Mouse (Mus musculus) right cerebral cortex, postnatal 10 days (tissue): ENCODE results near the gene Gprc5c.
A peak's percentile ranks its signal among the peaks of the same experiment; 100 is the strongest.

Experiments used
- DNase-seq, 2 experiments: peaks; one replicate each; pipeline ENCODE4 v3.0.0; 2021; ENCODE audit warnings: low spot score in 2 of 2

Gprc5c gene

DNA sequence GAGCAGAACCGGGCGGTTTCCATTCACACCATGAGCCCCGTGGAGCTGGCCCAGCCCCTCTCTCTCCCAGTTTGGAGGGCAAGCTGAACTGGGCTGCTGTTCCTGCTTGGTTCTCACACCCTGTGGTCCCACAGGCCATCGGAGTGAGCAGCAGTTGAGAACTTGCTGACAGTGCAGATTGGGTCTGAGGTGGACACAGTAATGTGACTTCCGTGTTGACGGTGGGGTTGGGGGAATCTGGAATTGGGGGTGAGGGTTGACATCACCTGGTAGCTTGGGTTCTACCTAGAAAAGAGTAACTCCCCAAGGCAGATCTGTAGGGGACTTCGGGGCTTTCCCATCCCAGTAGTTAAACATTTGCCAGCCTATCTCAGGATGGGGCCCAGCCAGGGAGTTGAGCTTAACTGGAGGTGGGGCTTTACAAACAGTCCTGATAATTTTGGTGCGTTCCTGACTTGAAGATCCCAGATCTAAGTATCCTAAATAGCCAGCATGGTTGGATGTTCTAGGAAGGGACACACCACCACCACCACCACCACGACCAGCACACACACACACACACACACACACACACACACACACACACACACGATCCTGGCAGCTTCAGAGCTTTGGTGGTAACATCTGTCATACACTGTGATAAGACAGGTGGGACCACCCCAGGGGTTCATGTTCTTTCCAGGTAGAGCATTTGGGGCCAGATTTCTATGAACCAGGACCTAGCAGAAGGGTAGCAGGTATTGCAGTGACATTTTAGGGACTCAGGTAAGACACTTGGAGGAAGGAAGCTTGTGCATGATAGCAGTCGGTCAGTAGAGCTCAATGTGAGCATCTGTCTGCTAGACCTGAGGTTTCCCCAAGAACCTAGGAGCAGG, 16.6 kb downstream of the Gprc5c start:
- DNase-seq = no peak

DNA sequence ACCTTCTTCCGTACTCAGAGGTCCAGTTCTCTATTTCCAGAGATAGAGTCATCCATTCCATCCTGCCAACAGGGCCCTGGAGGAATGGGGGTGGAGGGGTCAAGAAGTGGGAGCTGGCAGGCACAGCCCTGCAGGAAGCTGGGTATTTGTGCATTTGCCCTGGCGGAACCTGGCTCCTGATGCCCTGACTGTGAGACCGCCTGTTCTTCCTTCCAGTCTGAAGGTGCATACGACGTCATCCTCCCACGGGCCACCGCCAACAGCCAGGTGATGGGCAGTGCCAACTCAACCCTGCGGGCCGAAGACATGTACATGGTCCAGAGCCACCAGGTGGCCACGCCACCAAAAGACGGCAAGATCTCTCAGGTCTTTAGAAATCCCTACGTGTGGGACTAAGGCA, 17.3 kb downstream of the Gprc5c start:
- no peak for DNase-seq

DNA sequence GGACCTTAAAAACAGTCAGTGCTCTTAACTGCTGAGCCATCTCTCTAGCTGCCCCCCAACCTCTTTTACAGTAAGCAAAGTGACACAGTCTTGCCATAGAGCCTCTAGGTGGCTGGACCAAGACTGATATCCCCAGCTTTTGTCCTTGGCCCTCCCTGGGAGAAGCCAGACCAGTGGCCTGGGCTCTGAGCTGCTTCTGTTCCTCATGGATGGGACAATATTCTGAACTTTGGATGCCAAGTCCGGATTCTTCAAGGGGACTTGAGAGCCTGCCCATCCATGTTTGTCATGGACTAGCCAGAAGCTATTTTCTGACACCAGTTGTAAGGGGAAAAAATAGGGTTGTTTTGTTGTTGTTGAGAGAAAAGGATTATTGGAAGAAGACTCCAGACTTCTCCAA, 18.8 kb downstream of the Gprc5c start:
- DNase-seq = no peak

DNA sequence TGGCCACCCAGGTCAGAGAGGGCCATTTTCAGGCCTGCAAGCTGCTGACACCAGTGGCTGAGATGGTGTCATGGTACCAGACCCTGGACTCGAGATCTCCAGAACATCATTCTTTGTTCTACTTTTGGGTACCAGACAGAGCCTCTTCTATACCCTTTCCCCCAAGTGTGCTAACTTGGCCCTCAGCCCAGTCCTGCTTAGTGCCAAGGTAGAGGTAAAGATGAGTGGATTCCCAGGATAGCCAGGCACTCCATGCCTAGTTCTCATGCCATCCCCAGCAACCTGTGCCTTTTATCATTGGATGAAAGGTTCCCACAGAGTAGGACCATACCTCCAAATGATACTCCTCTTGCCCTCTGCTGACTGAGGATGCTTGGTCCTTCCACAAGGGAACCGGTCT, 20.6 kb downstream of the Gprc5c start:
- DNase-seq = no peak

DNA sequence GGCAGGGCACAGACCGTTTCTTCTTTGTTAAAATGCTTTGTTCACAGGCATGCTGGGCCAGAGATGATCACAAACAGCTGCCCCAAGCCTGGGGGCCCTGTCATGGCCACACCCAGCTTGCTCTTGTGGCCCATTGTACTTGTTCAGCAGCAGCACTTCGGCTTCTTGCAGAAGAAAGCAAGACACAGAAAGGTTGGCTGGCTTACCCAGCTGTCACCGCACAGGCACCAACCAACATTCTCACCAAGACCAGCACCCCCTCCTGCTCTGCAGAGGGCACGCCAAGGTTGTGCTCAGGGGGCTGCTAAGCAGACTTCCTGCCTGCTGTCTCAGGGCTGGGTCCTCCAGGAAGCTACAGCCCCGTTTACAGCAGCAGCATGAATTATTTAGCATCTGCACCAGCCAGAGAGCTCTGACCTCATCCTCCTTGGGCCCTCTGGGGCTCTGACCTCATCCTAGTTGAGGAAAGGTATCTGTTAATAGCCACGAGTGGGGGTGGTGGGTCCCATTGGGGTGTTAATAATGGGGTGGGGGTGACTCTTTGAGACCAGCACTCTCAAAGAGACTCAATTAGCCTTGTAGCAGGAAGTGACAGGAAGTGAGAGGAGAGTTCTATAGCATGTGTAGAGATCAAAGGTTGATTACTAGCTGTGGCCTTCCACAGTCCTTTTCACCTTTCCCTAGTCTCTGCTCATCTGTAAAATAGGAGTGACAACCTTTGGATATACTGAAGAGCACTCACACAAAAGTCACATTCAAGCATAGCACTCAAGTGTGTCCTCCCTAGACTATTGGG, 22.3 kb downstream of the Gprc5c start:
- no peak for DNase-seq

DNA sequence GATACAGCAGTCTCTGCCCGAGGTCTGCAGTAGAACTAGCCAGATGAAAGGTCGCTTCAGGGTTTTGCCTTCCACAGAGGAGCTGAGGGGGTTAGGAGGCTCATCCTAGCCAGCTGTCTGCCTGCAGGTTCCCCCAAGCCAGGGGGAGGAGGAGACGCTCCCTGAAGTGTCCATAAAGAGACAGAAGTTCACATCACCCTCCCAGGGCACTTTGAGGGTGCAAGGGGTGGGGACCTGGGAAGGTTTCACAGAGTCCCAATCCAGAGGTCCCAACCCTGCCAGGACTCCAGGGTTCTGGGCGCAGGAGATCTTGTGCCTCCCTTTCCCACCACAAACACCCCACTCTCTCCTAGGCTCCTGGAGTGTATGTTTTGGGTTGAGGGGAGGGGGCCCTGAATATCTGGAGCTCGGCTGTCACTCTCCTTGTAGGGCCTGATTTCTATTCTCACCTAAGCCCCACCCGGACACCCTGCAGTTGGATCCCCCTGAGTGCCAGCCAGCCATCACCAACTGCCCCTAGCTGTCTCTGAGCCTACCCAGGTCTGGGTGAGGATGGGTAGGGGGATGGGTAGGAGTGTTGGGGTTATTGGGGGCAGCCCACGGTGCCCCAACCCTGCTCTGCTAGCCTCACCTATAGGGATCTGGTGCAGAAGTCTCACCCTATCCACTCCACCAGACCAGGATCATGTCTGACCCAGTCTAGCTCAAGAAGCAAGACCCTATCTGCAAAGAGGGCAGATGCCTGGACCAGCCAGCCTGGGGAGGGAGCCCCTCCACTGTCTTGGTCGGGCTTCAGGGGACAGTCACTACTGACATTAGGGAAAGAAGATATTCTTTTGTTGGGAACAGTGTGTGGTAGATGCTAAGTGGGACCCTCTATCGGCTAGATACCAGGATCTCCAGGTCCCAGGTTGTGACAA, 23.5 kb downstream of the Gprc5c start:
- no peak for DNase-seq

DNA sequence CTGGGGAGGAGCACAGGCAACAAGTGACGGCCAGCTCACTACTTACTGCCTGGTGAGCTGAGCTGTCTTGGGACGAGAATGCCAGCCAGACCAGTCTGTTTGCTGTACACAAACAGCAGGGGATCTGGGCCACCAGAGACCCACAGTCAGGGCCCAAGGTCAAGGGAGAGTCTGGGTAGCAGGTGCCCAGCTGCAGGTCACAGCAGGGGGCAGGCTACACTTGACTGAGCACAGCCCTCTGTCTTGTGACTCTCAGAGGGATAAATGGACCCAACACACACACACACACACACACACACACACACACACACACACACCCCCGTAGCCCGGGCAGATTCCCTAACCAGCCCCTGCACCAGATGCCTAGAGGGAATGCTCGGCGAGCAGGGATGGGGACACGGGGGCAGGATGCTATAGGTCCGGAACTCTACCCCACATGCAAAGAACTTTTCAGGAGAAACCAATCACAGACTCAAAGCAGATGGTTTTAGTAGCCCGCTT, 24.4 kb downstream of the Gprc5c start:
- no peak for DNase-seq

DNA sequence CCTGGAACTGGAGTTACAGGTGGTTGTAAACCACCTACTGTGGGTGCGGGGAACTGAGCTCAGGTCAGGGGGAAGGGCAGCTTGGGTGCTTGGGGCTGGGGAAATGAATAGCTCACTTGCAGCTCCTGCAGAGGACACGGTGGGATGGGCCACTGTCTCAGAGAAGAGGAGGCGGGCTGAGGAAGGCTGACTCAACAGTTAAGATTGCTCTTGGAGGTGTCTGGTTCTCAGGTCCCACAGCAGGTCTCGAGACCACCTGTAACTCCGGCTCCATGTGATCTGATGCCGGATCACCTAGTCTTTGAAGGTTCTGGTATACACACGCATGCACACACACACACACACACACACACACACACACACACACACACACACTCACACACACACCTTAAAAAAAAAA, 25.2 kb downstream of the Gprc5c start:
- no peak for DNase-seq

DNA sequence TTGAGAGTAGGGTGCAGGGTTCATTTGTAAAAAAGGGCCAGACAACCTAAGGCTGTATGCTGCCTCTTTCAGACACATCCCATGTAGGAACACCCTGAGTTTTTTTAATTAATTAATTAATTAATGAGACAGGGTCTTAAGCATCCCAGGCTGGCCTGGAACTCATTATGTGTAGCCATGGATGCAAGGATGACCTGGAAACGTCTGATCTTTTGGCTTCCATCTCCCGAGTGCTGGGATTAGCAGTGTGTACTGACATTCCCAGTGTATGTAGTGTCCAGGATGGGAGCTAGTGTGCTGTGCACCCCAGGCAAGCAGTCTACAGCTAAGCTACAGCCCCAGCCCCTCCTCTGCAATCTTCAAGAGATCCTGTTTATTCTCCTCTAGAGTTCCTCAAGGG, 25.7 kb downstream of the Gprc5c start:
- no peak for DNase-seq

DNA sequence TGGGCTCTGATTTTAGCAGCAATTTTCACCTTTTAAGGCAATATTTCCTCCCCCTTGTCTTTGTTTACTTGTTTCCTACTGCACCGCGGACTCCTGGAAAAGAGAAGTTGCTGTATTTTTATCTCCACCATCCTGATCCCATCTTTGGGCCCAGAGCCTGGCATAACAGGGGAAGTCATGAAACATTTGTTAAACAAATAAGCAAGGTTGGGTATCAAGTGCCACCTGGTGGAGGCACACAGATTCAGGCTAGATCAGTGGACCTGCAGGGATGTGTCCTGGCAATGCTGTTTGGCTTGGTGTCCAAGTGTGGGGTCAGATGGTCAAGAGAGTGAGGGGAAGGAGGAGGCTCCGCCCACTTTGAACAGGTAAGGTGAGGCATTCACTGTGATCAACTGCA, 26.2 kb downstream of the Gprc5c start:
- peak; percentile 60 to 70 for DNase-seq

DNA sequence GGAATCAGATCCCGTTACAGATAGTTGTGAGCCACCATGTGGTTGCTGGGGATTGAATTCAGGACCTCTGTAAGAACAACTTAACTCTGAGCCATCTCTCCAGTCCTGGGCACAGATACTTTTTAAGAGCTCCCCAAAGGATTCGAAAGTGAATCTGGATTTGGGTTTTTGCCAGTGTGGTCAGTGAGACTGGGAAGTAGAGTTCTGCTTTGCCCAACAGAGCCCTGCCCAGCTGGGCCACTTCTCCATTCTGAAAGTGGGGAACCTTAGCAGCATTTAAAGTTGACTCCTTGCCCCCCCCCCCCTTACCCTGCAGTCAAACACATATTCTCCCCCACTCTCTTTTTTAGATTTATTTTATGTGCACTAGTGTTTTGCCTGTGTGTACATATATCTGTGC, 28.7 kb downstream of the Gprc5c start:
- DNase-seq = peak; percentile 39 to 47

DNA sequence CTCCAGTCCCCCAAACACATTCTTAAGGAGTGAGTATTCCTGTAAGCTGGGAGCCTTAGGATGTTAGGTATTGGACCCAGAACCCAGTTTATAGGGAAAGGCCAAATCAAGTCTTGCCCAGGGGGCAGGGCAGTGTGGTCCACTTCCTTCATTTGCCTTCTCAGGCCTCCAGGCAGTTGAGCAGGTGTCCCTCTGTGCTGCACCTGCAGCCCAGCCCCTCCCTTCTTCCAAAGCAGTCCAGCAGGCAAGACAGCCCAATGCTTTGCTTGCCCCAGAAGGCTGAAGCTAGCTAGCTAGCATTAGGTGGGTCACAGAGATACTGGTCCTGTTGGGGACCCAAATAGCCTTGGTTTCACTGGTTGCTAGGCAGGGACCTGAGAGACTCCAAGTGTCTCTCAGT, 29.2 kb downstream of the Gprc5c start:
- DNase-seq = no peak

DNA sequence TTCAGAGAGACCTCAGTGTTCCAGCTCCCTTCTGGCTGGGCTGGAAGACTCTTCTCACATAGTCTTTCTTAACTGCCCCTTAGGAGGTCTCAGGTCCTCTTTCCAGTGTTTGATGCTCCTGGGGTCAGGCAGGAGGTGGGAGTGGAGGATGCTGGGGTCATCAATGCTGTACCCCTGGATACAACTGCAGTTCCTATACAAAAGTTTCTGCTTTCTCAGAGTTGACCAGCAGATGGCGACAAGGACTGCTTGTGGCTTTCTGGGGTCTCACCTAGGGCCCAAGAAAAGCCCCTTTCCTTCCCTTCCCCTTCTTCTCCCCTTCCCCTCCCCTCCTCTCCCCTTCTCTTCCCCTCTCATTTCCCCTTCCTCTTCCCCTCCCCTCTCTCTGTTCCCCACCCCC, 29.6 kb downstream of the Gprc5c start:
- DNase-seq = peak; percentile 46 to 65

DNA sequence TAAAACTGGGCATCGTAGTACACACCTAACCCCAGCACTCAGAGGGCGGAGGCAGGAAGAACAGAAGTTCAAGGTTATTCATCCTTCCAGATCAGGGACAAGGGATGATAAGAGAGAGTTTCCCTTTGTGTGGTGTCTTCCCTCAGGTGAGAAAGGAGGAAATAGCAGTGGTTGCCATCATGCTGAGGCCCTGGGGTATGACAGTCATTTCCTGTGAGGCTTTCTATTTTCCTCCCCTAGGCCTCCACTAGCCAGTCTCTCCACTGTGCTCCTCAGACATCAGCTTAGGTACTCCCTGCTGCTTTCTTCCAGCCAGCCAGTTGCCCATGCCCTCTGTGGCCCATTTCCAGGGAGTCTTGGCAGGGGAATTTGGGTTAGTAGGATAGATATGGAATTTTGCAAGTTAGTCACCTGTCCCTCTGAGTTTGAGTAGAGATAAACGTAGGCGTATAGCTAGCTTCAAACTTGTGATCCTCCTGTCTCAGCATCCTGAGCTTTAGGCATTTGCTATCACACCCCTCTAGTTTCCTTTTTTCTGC, 32.4 kb downstream of the Gprc5c start:
- no peak for DNase-seq

DNA sequence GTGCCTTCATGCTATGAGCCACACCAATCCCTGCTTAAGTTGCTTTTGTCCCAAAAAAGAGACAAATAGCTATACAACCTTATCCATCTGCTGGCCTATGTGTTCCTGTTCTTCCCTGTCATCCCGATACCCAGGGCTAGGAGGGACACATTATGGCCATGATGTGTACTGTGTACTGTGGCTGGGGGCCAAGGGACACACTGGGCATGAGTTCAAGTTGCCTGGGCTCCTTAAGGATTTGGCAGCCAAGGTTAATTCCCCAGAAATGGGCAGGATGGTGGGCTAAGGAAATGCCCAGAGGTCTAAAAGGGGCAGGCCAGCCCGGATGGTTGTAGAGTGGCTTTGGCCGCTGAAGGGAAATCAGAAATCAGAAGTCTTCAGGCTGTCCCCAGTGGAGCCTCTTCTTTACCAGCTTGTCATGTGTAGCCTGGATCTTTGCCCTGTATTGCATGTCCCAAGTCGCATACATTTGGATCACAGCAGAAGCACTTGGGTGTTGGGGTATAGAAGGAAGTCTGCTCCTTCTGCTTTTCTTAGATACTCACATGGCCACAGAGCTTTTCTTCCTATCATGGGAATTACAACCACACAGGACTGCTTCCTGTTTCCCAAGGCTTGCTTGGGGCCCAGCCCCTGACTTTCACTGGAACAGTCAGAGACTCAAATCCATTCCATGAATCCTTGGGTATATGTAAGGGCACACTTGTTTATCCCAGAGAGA, 33.6 kb downstream of the Gprc5c start:
- DNase-seq = peak in 1 of 2 experiments; percentile 31

DNA sequence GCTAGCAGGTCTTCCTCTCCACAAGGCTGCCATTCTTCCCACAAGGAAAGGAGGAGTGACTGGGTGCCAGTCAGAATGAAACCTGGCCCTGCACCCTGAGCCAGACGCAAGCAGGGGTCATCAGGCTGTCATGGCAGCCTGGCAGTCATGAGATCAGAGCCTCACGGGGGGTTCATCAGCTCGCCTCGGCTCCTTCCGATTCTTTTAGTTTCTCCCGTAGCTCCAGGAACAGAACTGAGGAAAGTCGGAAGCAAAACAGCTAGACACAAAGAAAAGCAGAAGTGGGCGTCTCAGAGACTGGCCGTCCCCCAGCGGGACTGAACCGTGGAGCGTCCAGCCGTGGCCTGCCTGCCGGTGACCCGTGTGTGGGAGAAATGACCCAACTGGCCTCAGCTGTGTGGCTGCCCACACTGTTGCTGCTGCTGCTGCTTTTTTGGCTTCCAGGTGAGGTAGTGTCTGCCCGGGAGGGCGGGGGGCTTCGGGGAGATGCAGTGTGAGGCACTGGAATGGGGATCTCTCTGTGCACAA, 39.1 kb downstream of the Gprc5c start, which contains the start of gene Cd300a:
Gene Cd300a (plus strand): TSS at position 51 of the 528 bp plus-strand sequence.
- no peak for DNase-seq

DNA sequence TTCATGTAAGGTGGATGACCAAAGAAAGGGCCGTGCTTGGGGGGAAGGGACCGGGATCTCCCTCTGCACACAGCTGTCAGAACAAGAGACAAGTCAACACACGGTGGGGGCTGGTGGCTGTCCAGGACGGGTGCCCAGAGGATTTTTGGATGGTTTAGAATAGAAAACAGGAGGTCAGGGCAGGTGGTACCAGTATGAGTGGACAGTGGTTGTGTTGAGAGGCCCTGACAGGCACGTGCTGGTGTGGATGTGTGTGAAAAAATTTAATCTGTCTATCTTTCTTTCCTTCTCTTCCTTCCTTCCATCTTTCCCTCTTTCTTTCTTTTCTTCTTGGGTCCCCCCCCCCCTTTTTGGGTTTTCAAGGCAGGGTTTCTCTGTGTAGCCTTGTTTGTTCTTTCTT, 39.6 kb downstream of the Gprc5c start:
- no peak for DNase-seq

DNA sequence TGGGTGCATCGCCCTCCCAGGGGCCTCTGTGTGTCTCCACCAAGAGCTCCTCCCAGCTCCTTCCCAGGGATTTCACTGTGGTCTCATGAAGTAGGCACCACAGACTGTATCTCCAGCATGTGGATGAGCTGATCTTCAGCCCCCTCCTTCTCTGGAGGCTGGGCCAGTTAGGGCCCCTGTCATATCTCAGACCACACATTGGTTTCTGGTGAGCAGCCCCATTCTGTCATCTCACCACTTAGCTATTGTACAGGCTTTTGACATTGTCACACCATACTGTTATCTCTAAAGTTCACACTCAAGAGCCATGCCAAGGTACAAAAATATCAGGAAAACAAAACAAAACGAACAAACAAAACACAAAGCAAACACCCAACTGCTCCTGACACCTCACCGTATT, 45.1 kb downstream of the Gprc5c start:
- DNase-seq = no peak

DNA sequence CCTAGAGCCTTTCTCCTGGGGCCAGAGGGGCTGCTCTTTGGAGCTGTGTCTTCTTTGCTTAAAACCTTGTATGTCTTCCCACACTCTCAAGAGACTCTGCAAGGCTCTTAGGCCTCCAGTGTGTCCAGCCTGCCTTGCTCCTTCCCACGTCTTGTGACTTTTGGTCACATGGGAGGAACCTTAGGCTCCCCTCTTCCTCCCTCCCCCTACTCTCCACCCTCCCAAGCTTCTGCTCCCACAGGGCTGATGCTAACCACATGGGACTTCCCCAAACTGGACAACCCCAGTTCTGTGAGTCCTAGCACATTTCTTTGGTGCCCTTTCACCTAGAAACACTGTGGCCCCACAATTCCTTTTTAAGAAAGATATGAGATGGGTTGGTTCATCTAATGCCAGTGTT, 47.1 kb downstream of the Gprc5c start:
- DNase-seq = no peak

DNA sequence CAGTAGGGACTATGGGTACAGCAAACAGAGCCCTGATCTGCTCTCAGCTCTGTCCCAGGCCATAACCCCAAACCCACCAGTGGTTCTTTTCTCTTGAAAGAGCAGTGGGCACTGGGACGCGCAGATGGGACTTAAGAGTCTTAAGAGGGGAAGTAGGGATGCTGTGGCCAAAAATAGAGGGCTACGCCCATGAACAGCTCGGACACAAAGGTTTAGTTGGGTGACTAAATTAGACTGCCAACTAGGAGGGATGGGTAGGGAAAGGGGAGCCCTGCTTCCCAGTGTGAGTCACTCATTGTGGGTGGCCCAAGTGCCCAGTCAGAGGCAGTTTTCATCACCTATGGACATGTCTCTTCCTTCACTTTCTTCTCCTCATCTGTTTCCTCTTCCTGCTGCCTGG, 52.3 kb downstream of the Gprc5c start:
- no peak for DNase-seq

DNA sequence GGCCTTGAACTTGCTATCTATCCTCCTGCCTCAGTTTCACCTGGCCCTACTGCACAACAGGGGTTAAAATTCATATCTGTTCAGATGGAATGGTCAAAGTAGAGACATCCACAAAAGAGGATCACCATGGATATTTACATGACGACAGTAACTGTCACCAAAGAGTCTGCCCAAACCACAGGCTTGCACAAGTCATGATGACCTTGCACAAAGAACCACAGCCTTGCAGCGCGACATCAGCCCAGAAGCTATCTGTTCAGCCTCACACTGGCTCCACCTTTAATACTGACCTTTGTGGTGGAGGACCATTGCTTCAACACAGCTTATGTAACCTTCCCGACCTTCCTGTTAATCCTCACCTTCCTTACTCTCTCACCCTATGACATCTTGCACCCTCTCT, 56.6 kb downstream of the Gprc5c start:
- no peak for DNase-seq
